Mouse (Mus musculus): Measurements from ENCODE around the gene Prcd. TPM values are rescaled to one million over a fixed set of nuclear protein-coding genes. Genes with fewer than 3 reads are reported as not detected.

Gene Prcd
- 13.9 and 15.9 TPM in 2 replicates for polyA plus RNA-seq (2021; fragmentation: Nextera tagmentation)
- long read RNA-seq, experiment 1, partial matches to known transcripts, result 0 of 4 reads
- long read RNA-seq, experiment 1, other reads (novel, unspliced or antisense), result 3 of 4 reads
- long read RNA-seq, experiment 2, partial matches to known transcripts, result 1 of 16 reads
- long read RNA-seq, experiment 2, other reads (novel, unspliced or antisense), result 12 of 16 reads

GRCm38 (mm10) chr11:116653234-116653633, at the start of gene Prcd:
Gene Prcd (plus strand): TSS chr11:116653534.

GRCm38 (mm10) chr11:116626299-116627071, 26.8 kb upstream of the Prcd start, which contains the start of gene Rhbdf2:
Gene Rhbdf2 (minus strand): TSS chr11:116627019.

GRCm38 (mm10) chr11:116654255-116654821, 1.0 kb downstream of the Prcd start, which contains the start of gene Cygb:
Gene Cygb (minus strand): TSS chr11:116654313.

Other genes starting within 250 kb of the Prcd start
- gene Rnf157, start 240.5 kb upstream of the Prcd start, polyA plus RNA-seq (2021; fragmentation: Nextera tagmentation), result 36.6 and 49.2 TPM in 2 replicates
- gene Ubald2, start 219.4 kb upstream of the Prcd start, polyA plus RNA-seq (2021; fragmentation: Nextera tagmentation), result 4.5 and 15.9 TPM in 2 replicates
- 0.05 TPM in 1 of 2 replicates, not detected in the other for gene Qrich2, start 187.3 kb upstream of the Prcd start, polyA plus RNA-seq (2021; fragmentation: Nextera tagmentation)
- gene Prpsap1, start 159.3 kb upstream of the Prcd start, polyA plus RNA-seq (2021; fragmentation: Nextera tagmentation), result 54.8 and 59.0 TPM in 2 replicates
- gene Sphk1, start 122.6 kb upstream of the Prcd start, polyA plus RNA-seq (2021; fragmentation: Nextera tagmentation), result 4.8 and 4.9 TPM in 2 replicates
- gene Ube2o, start 72.1 kb upstream of the Prcd start, polyA plus RNA-seq (2021; fragmentation: Nextera tagmentation), result 16.7 and 25.2 TPM in 2 replicates
- gene Aanat, start 67.1 kb upstream of the Prcd start, polyA plus RNA-seq (2021; fragmentation: Nextera tagmentation), result 0.10 and 0.18 TPM in 2 replicates
- 0.18 and 0.51 TPM in 2 replicates for gene Rhbdf2, start 26.5 kb upstream of the Prcd start, polyA plus RNA-seq (2021; fragmentation: Nextera tagmentation)
- 31.5 and 55.9 TPM in 2 replicates for gene Cygb, start 779 bp downstream of the Prcd start, polyA plus RNA-seq (2021; fragmentation: Nextera tagmentation)
- not detected in 2 replicates for gene St6galnac1, start 122.0 kb downstream of the Prcd start, polyA plus RNA-seq (2021; fragmentation: Nextera tagmentation)
- gene Mxra7, start 174.5 kb downstream of the Prcd start, polyA plus RNA-seq (2021; fragmentation: Nextera tagmentation), result 2.4 and 34.7 TPM in 2 replicates
- 61.7 and 75.9 TPM in 2 replicates for gene Mettl23, start 189.7 kb downstream of the Prcd start, polyA plus RNA-seq (2021; fragmentation: Nextera tagmentation)
- 21.5 and 24.0 TPM in 2 replicates for gene Jmjd6, start 189.9 kb downstream of the Prcd start, polyA plus RNA-seq (2021; fragmentation: Nextera tagmentation)
- 25.1 and 28.7 TPM in 2 replicates for gene Mfsd11, start 198.9 kb downstream of the Prcd start, polyA plus RNA-seq (2021; fragmentation: Nextera tagmentation)
- 99.8 and 152 TPM in 2 replicates for gene Srsf2, start 199.6 kb downstream of the Prcd start, polyA plus RNA-seq (2021; fragmentation: Nextera tagmentation)

All from left cerebral cortex, adult 6 months (tissue).